10 mouse cellular contexts compared by ENCODE assay signal in genomic region chr4:140836208-140836866, GRCm38 (mm10). TPM values are rescaled to one million over a fixed set of nuclear protein-coding genes. Genes with fewer than 3 reads are reported as not detected.
DNase-seq lines count a peak whose midpoint lies in the region; ATAC-seq and TF ChIP-seq lines count a peak whose summit lies in the region.
"Had no signal": no experiment of that assay in that cellular context is flagged by ENCODE, and none has a peak within 500 bp of the region (broad histone marks: within the 10 kb centered on the region; RNA-seq: fewer than 3 reads in every experiment).

No protein-coding gene starts in this region.

- no peak for ATAC-seq in limb, embryonic 12.5 days (ENCODE audit: insufficient number of reproducible peaks, insufficient read depth, low FRiP score, low TSS enrichment, low read depth)
- peak; percentile 44 for ATAC-seq in Patski
- no peak for ATAC-seq in heart, embryonic 12.5 days (ENCODE audit: insufficient number of reproducible peaks, low FRiP score)

- H3K4me1 ChIP-seq in limb, embryonic 12.5 days (replicated peaks) = peaks cover 33% of the 10 kb centered on the region
- peaks cover 37% of the 10 kb centered on the region for H3K4me1 ChIP-seq in limb, embryonic 10.5 days
- H3K4me1 ChIP-seq in heart, embryonic 12.5 days (replicated peaks) = peaks cover 13% of the 10 kb centered on the region

- CTCF ChIA-PET in Patski (lab: Charles Lee) = no interaction called here

- no peak for DNase-seq in limb, embryonic 10.5 days (ENCODE audit: low spot score)
- DNase-seq in A20 (ENCODE audit: low read depth, low spot score) (peak; percentile 34), Patski (ENCODE audit: low read depth, low spot score) (no peak)
- peak; percentile 73 for DNase-seq in gonadal fat pad, adult 2 months (ENCODE audit: low read depth)
- no peak for DNase-seq in thymus, postnatal 14 days
- DNase-seq in cerebellum, adult 9-10 months = no peak
- DNase-seq: thymus, adult 18-20 months had no signal

- H3K4me3 ChIP-seq in limb, embryonic 12.5 days (replicated peaks) = no peak overlapping the region
- H3K4me3 ChIP-seq in limb, embryonic 10.5 days = no peak overlapping the region
- no peak overlapping the region for H3K4me3 ChIP-seq in heart, embryonic 12.5 days
- H3K4me3 ChIP-seq: myocyte had no signal

- no peak overlapping the region for H3K4me2 ChIP-seq in limb, embryonic 12.5 days
- H3K4me2 ChIP-seq in heart, embryonic 12.5 days = no peak overlapping the region

- H3K27ac ChIP-seq in limb, embryonic 12.5 days = no peak overlapping the region
- no peak overlapping the region for H3K27ac ChIP-seq in limb, embryonic 10.5 days
- no peak overlapping the region for H3K27ac ChIP-seq in heart, embryonic 12.5 days (ENCODE audit: poor library complexity, severe bottlenecking)

- POLR2A ChIA-PET in Patski (lab: Charles Lee) = no interaction called here

- H3K9ac ChIP-seq in limb, embryonic 12.5 days (replicated peaks) = 0 out of 2 replicates have a peak overlapping the region, but pooled peaks have one; percentile 8
- no peak overlapping the region for H3K9ac ChIP-seq in heart, embryonic 12.5 days

- TF ChIP-seq CTCF in Patski (IDR thresholded peaks at IDR 0.05) = no peak

- WGBS in limb, embryonic 12.5 days = 68% methylated on average over 11 of the region's 11 CpGs
- WGBS in limb, embryonic 10.5 days = 68% methylated on average over 11 of the region's 11 CpGs
- WGBS in heart, embryonic 12.5 days = 76% methylated on average over 11 of the region's 11 CpGs

- in situ Hi-C loops in Patski (cut with MboI; ENCODE audit: low pct_unique_long_range_greater_than_20kb) = no loop called here

- no peaks in the 10 kb centered on the region for H3K36me3 ChIP-seq in limb, embryonic 12.5 days
- H3K36me3 ChIP-seq in limb, embryonic 10.5 days = no peaks in the 10 kb centered on the region
- H3K36me3 ChIP-seq in heart, embryonic 12.5 days = no peaks in the 10 kb centered on the region

- peaks cover 15% of the 10 kb centered on the region for H3K27me3 ChIP-seq in limb, embryonic 12.5 days
- peaks cover 56% of the 10 kb centered on the region for H3K27me3 ChIP-seq in limb, embryonic 10.5 days (ENCODE audit: low read depth, poor library complexity, severe bottlenecking)
- H3K27me3 ChIP-seq in Patski = no peaks in the 10 kb centered on the region
- H3K27me3 ChIP-seq in heart, embryonic 12.5 days (replicated peaks) = peaks cover 44% of the 10 kb centered on the region

- no peaks in the 10 kb centered on the region for H3K9me3 ChIP-seq in limb, embryonic 12.5 days
- no peaks in the 10 kb centered on the region for H3K9me3 ChIP-seq in limb, embryonic 10.5 days (replicated peaks)
- H3K9me3 ChIP-seq in heart, embryonic 12.5 days (replicated peaks) = no peaks in the 10 kb centered on the region

RNA-seq across cellular contexts. Expression of gene Padi1, which starts 9.2 kb away (rescaled TPM):
- 0.38 and 0.39 TPM in 2 replicates for polyA plus RNA-seq in limb, embryonic 12.5 days (2016; fragmentation: Nextera tagmentation; extraction: Ambion mirVana)
- 0.36 and 0.44 TPM in 2 replicates for polyA plus RNA-seq in limb, embryonic 10.5 days (2016; fragmentation: Nextera tagmentation; extraction: Ambion mirVana)
- polyA plus RNA-seq in Patski (2021) = 0.05 TPM
- polyA plus RNA-seq in gonadal fat pad, adult 2 months (2012; rRNA removed) = 0.12 and 1.4 TPM in 2 replicates
- 0.10 and 0.28 TPM in 2 replicates for polyA plus RNA-seq in heart, embryonic 12.5 days (2016; fragmentation: Nextera tagmentation; extraction: Ambion mirVana)

RNA-seq across cellular contexts. Expression of gene Padi3, which starts 25.9 kb away (rescaled TPM):
- polyA plus RNA-seq in limb, embryonic 12.5 days (2016; fragmentation: Nextera tagmentation; extraction: Ambion mirVana) = 0.28 and 0.37 TPM in 2 replicates
- polyA plus RNA-seq in limb, embryonic 10.5 days (2016; fragmentation: Nextera tagmentation; extraction: Ambion mirVana) = 1.3 and 1.5 TPM in 2 replicates
- polyA plus RNA-seq in Patski (2021) = not detected
- 0.03 and 1.0 TPM in 2 replicates for polyA plus RNA-seq in gonadal fat pad, adult 2 months (2012; rRNA removed)
- 0.45 and 0.50 TPM in 2 replicates for polyA plus RNA-seq in heart, embryonic 12.5 days (2016; fragmentation: Nextera tagmentation; extraction: Ambion mirVana)

Comparison
In these comparisons a context has a peak if more than half of its experiments do, and no peak if none do; other contexts are left out.
1. DNase-seq: peak in A20 (single experiment) and gonadal fat pad, adult 2 months (single experiment); none in limb, embryonic 10.5 days (single experiment), Patski (single experiment), thymus, postnatal 14 days (single experiment) and cerebellum, adult 9-10 months (single experiment).